Mouse (Mus musculus) stomach, postnatal 0 days (tissue): ENCODE measurements around the gene Dpep2nb.

ENCODE experiments used
- CTCF ChIP-seq: IDR thresholded peaks from 2 replicates; pipeline ENCODE4 v1.5.1; 2016; ENCODE audit warnings: antibody characterized with exemption, low read depth, mild to moderate bottlenecking, moderate library complexity
- EP300 ChIP-seq: optimal IDR thresholded peaks from 2 replicates; pipeline ENCODE3; 2016; ENCODE audit warnings: antibody characterized with exemption

- TF ChIP-seq CTCF (no peak), EP300 (no peak)
Measured at GRCm38 (mm10) chr8:106004538-106005207, 1.1 kb downstream of the Dpep2nb start.
